Mouse (Mus musculus) forebrain, postnatal 0 days (tissue): ENCODE data around the gene AA986860. TPM values are rescaled to one million over a fixed set of nuclear protein-coding genes. Genes with fewer than 3 reads are reported as not detected.

Source experiments
- ATAC-seq: fragments of 200-750 bp; cut with Nextera tagmentation; 2 replicates; pipeline ENCODE4 v1.8.0; 2017; ENCODE audit warnings: mild to moderate bottlenecking, moderate library complexity
- DNase-seq: peaks from one replicate; pipeline ENCODE4 v3.0.0-alpha.2; 2015
- H3K27ac ChIP-seq: fragments of 300-500 bp; sonication (generic); 2 replicates; pipeline ENCODE4 v1.5.1; 2014; ENCODE audit warnings: low read depth, mild to moderate bottlenecking, antibody characterized with exemption, low read length, moderate library complexity, mixed read lengths
- H3K27me3 ChIP-seq: fragments of 300-500 bp; sonication (generic); 2 replicates; pipeline ENCODE4 v1.6.1; 2014; ENCODE audit warnings: mild to moderate bottlenecking, low read length, mixed read lengths; ENCODE audit not compliant: insufficient read depth
- H3K36me3 ChIP-seq: fragments of 300-500 bp; sonication (generic); 2 replicates; pipeline ENCODE4 v1.6.1; 2014; ENCODE audit warnings: mild to moderate bottlenecking, moderate library complexity; ENCODE audit not compliant: insufficient read depth
- H3K4me1 ChIP-seq: fragments of 300-500 bp; sonication (generic); 2 replicates; pipeline ENCODE4 v1.6.1; 2014; ENCODE audit warnings: antibody characterized with exemption; ENCODE audit not compliant: insufficient read depth
- H3K4me2 ChIP-seq: fragments of 300-500 bp; sonication (generic); 2 replicates; pipeline ENCODE4 v1.6.1; 2014; ENCODE audit warnings: low read depth, mild to moderate bottlenecking, moderate library complexity
- H3K4me3 ChIP-seq: fragments of 300-500 bp; sonication (generic); 2 replicates; pipeline ENCODE4 v1.5.1; 2014; ENCODE audit warnings: low read depth, low read length, mixed read lengths
- H3K9ac ChIP-seq: fragments of 300-500 bp; sonication (generic); 2 replicates; pipeline ENCODE4 v1.6.1; 2014; ENCODE audit warnings: mild to moderate bottlenecking
- H3K9me3 ChIP-seq: fragments of 300-500 bp; sonication (generic); 2 replicates; pipeline ENCODE4 v1.6.1; 2016; ENCODE audit warnings: low read length
- CTCF ChIP-seq: sonication (generic); IDR thresholded peaks from 2 replicates; pipeline ENCODE4 v1.5.1; 2016; ENCODE audit warnings: antibody characterized with exemption, control low read depth, low read depth
- WGBS: fragments of 180-500 bp; shearing (Covaris S2); extraction: QIAGEN DNeasy Blood & Tissue Kit; methylation state at CpG from one replicate; pipeline ENCODE4 v1.1.7; 2014; 5-methylcytosine and 5-hydroxymethylcytosine counted together
- polyA plus RNA-seq: library from polyadenylated mRNA; unstranded; fragments of >200 nt; fragmentation: Nextera tagmentation; extraction: Ambion mirVana; gene quantifications from 2 replicates; pipeline ENCODE4 v1.2.1, GENCODE M21; 2015
- total RNA-seq: library from RNA; depleted of rRNA; stranded (reverse); fragments of >200 nt; gene quantifications from 2 replicates; pipeline ENCODE4 v1.2.3, GENCODE M21; 2014; rRNA removed

The AA986860 gene
- 0.33 and 0.69 TPM in 2 replicates for total RNA-seq
- polyA plus RNA-seq: 0.29 and 0.48 TPM in 2 replicates

DNA sequence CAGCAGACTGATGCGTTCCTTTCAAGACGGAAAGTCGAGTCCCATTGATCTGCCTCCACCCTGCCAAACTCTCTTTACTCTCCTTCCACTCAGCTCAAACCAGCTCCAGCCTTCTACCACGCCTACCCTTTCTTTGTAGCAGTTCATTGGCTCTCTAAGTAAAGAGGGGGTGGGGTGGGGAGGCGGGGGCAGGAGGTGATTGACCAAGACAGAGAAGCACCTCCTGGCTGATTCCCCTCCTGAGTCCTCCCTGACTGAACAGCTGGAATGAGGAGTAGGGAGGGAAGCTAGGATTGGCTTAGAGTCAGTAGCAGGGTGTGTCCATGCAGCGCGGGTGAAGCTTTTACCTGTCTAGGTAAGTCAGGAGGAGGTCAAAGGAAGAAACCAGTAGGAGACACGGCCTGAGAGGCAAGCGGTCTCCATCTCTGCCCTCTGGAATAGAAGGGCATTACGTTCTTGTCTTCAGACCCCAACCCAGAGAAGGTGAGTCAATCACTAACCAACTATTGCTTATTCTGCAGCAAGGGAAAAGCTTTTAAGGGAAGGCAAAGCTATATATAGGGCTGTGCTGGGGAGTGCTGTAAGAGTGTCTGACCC, at the start of gene AA986860:
AA986860 (plus strand) TSS at position 236 of the 597 bp plus-strand sequence.
- Histone ChIP-seq H3K27me3 (no peaks in the 10 kb centered on the region), H3K27ac (no peak within 1 kb of the TSS), H3K36me3 (no peaks in the 10 kb centered on the region), H3K4me3 (no peak within 1 kb of the TSS), H3K4me1 (no peaks in the 10 kb centered on the region), H3K4me2 (no peak within 1 kb of the TSS), H3K9ac (no peak within 1 kb of the TSS), H3K9me3 (no peaks in the 10 kb centered on the region)
- TF ChIP-seq CTCF: no peak
- ATAC-seq: no peak
- WGBS: 8% methylated on average over 10 of the region's 10 CpGs
- no peak for DNase-seq

DNA sequence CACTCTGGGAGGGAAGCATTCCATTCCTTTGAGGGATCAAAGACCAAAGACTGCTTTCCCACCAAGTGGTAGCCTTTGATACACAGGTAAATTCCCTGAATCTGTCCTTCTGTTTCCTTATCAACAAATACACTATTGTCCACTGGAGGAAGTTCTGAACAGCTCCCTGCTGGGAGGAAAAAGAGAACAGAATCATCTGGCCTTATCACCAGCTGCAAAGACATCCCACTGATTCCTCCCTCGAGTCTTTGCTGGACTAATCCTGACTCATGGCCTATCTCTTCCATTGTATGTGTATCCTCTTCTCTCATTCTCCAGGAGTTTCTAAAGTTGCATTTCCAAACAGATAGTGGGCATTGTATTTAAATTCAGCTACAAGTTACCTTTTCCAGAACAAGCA, 47.9 kb upstream of the AA986860 start:
- H3K4me2 ChIP-seq: no peak overlapping the region
- no peaks in the 10 kb centered on the region for H3K4me1 ChIP-seq
- 42% methylated on average over 1 of the region's 1 CpGs for WGBS
- no peaks in the 10 kb centered on the region for H3K36me3 ChIP-seq
- ATAC-seq: no peak
- no peaks in the 10 kb centered on the region for H3K27me3 ChIP-seq
- DNase-seq: no peak
- H3K4me3 ChIP-seq: no peak overlapping the region
- no peak overlapping the region for H3K9ac ChIP-seq
- no peaks in the 10 kb centered on the region for H3K9me3 ChIP-seq
- no peak overlapping the region for H3K27ac ChIP-seq
- no peak for TF ChIP-seq CTCF

DNA sequence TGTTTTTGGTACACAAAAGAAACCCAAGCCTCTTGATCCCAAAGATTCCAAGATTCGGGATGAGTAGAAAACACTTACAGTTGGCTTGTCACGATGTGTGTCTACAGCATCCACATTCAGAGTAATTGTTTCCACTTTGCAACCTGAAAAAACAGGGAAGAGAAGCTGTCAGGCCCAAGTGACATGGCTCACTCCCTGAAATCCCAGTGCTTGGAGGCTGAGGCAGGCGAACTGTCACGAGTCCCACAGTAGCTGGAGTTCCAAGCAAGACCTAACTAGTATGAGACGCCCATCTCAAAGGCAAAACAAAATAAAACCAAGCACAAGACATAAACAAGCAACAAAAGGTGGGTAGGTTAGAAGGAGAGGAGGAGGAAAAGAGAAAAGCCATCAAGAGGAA, 33.2 kb upstream of the AA986860 start:
- ATAC-seq (no peak), DNase-seq (no peak)
- H3K36me3 ChIP-seq: peaks cover 62% of the 10 kb centered on the region
- no peaks in the 10 kb centered on the region for H3K4me1 ChIP-seq
- no peak for TF ChIP-seq CTCF
- no peaks in the 10 kb centered on the region for H3K9me3 ChIP-seq
- WGBS: 94% methylated on average over 5 of the region's 5 CpGs
- no peak overlapping the region for H3K9ac ChIP-seq
- H3K4me3 ChIP-seq: no peak overlapping the region
- no peak overlapping the region for H3K4me2 ChIP-seq
- H3K27me3 ChIP-seq: no peaks in the 10 kb centered on the region
- no peak overlapping the region for H3K27ac ChIP-seq

DNA sequence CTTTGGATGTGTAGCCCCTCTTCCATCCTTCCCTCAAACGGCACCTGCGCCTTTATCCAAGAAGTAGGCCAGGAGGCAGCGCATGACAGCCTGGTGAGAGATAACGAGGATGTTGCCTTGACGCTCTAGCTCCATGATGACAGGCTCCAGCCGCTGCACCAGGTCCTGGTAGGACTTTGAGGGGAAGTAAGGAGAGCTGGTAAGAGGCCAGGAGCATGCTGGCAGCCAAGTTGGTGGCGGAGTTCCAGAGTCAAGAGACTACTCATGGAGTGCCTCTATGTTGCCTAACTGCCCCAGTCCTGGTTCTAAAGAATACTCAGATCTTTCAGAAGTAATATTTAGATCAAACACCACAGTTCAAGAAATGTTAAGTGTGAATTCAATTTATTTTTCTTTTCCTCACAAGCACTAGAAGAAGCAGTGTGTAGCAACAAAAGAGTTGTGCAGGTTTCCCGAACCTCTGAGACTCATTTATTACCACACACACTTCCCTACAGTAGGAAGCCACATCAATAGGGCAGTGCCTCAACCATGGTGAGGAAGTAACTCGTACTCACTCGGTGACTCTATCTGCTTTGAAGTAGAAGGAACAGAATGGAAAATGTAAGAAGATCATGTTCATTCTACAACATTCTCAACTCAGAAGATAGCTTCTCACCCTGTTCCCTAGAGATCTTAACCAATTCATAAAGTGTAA, 31.7 kb upstream of the AA986860 start:
- Histone ChIP-seq H3K27me3 (no peaks in the 10 kb centered on the region), H3K9me3 (no peaks in the 10 kb centered on the region), H3K4me1 (no peaks in the 10 kb centered on the region), H3K27ac (no peak overlapping the region), H3K9ac (no peak overlapping the region), H3K36me3 (peaks cover 72% of the 10 kb centered on the region), H3K4me3 (no peak overlapping the region), H3K4me2 (no peak overlapping the region)
- 80% methylated on average over 10 of the region's 10 CpGs for WGBS
- DNase-seq (no peak), ATAC-seq (no peak)
- TF ChIP-seq CTCF: no peak

DNA sequence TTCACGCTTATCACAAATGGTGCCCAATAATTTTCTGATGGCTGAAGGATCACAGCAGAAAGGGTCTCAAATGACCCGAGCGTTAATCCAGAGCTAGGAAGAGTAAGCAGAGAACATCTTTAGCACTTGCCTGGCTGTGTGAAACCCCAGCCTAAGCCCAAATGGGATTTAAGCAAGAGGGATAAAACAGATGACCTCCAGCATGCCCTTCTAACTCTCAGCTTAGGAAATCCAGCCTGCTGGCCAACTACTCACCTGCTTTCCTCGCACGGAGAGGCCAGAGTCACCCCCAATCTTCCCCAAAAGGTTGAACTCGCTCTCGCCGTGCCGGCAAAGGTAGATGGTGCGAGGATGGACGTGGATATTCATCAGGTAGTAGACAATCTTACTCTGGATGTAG, 29.8 kb upstream of the AA986860 start:
- H3K36me3 ChIP-seq: peaks cover 80% of the 10 kb centered on the region
- TF ChIP-seq CTCF: no peak
- no peak overlapping the region for H3K4me3 ChIP-seq
- DNase-seq: no peak
- no peaks in the 10 kb centered on the region for H3K9me3 ChIP-seq
- H3K27ac ChIP-seq: no peak overlapping the region
- no peak for ATAC-seq
- H3K9ac ChIP-seq: no peak overlapping the region
- H3K4me1 ChIP-seq: no peaks in the 10 kb centered on the region
- no peaks in the 10 kb centered on the region for H3K27me3 ChIP-seq
- 97% methylated on average over 11 of the region's 11 CpGs for WGBS
- H3K4me2 ChIP-seq: no peak overlapping the region

DNA sequence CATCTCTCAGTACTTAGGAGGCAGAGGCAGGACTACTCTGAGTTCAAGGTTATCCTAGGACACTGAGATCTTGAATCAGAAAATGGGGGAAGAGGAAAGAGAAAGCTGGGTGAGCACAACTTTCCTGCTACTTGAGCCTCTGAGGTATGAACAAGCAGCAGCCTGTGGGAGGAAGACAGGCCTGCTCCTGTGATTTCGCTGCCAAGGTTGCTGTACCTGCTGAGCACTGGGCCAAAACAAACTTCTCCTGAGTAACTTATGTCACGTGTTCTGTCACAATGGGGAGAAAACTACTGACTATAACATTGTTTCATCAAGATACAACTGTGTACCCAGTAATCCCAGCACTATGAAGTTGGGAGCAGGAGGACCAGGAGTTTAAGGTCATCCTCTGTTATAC, 28.2 kb upstream of the AA986860 start:
- Histone ChIP-seq H3K27me3 (no peaks in the 10 kb centered on the region), H3K27ac (no peak overlapping the region), H3K4me2 (no peak overlapping the region), H3K4me1 (no peaks in the 10 kb centered on the region), H3K9me3 (no peaks in the 10 kb centered on the region), H3K36me3 (peaks cover 78% of the 10 kb centered on the region), H3K9ac (no peak overlapping the region), H3K4me3 (no peak overlapping the region)
- no peak for ATAC-seq
- 91% methylated on average over 2 of the region's 2 CpGs for WGBS
- no peak for TF ChIP-seq CTCF
- no peak for DNase-seq

DNA sequence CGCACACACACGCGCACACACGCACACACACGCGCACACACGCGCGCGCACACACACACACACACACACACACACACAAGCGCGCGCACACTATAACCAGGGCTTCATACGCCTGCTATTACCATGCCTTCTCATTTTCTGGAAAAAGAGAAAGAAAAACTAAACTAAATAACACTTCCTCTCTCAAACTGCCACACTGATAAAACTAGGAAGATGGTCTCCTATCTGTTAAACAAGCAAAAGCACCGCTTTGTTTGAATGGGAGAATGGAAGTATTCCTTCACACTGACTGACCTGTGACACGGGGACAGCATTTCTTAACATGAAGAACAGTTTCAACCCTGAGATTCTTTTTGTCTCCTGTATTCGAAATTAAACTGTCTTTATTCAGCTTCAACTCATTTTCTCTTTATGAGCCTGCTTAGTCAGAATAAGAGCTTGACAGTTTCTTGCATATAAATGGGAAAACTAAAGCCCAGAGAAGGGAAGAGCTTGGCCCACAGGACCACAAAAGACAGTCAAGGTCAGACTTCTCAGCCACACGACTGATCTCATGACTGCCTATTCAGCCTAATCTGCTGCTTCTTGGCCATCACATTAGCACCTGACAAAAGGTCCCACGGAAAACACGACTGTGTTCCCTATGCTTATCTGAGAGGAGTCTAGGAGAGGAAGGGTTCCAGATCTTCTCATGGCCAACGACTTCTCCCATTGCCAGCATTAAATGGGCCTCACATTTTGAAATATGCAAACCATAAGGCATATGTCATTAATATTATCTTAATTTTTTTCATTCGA, 21.3 kb upstream of the AA986860 start:
- DNase-seq (no peak), ATAC-seq (no peak)
- H3K4me2 ChIP-seq: no peak overlapping the region
- TF ChIP-seq CTCF: no peak
- no peak overlapping the region for H3K27ac ChIP-seq
- H3K4me1 ChIP-seq: no peaks in the 10 kb centered on the region
- peaks cover 47% of the 10 kb centered on the region for H3K36me3 ChIP-seq
- no peak overlapping the region for H3K4me3 ChIP-seq
- no peaks in the 10 kb centered on the region for H3K27me3 ChIP-seq
- no peak overlapping the region for H3K9ac ChIP-seq
- 88% methylated on average over 22 of the region's 22 CpGs for WGBS
- no peaks in the 10 kb centered on the region for H3K9me3 ChIP-seq
